Mouse (Mus musculus): ENCODE data around the gene Nudt15. TPM values are rescaled to one million over a fixed set of nuclear protein-coding genes. Genes with fewer than 3 reads are reported as not detected.

Nudt15 gene
- polyA plus RNA-seq, 1 experiment from 2014 or later = 4.6 TPM

- no peak overlapping the region for H3K27ac ChIP-seq (replicated peaks in 1 of 2; ENCODE audit: control insufficient read depth in 1 of 2, insufficient read depth in 1 of 2, low read depth in 2 of 2, low read length in 2 of 2)
Measured at GRCm38 (mm10) chr14:73470593-73470992, 77.4 kb downstream of the Nudt15 start.

DNA sequence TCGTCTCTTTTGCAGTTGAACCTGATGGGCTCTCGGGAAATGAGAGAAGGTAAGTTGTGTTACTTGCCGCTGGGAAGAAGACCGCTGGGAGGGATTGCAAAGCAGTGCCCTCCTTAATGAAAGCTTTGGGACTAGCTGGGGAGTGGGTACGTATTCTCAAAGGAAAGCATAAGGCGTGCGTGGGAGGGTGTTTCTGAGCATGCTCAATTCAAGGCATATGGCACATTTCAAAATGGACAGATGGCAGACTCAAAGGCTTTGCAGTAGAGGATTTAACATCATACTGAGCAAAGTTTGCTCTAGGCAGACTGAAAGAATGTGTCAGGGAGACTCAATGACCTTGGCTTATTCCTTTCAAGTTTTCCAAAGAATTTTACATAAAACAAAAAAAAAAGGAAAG, 78.5 kb downstream of the Nudt15 start:
- no peak overlapping the region for H3K9ac ChIP-seq (ENCODE audit: low read length)
- H3K27ac ChIP-seq (replicated peaks in 1 of 2; ENCODE audit: control insufficient read depth in 1 of 2, insufficient read depth in 1 of 2, low read depth in 2 of 2, low read length in 2 of 2) = no peak overlapping the region
- no peaks in the 10 kb centered on the region for H3K36me3 ChIP-seq (ENCODE audit: control insufficient read depth, insufficient read depth, low read length)
- H3K4me1 ChIP-seq (ENCODE audit: control insufficient read depth in 2 of 2, insufficient read depth in 2 of 2, low read length in 2 of 2) = peaks cover 4% of the 10 kb centered on the region in 2 experiments
- H3K9me3 ChIP-seq (ENCODE audit: control insufficient read depth, low read length) = no peaks in the 10 kb centered on the region
- no peak overlapping the region for H3K4me2 ChIP-seq (ENCODE audit: low read length)
- no peaks in the 10 kb centered on the region for H3K27me3 ChIP-seq (ENCODE audit: control insufficient read depth, insufficient read depth, low read length)
- WGBS = 74% methylated on average over 7 of the region's 7 CpGs
- ATAC-seq (ENCODE audit: insufficient number of reproducible peaks, insufficient read depth, low FRiP score, low read depth) = no peak
- H3K4me3 ChIP-seq (ENCODE audit: control insufficient read depth in 1 of 2, insufficient read depth in 1 of 2, low read depth in 1 of 2, low read length in 2 of 2) = no peak overlapping the region

More at GRCm38 (mm10) chr14:73470593-73470992, 77.4 kb downstream of the Nudt15 start:
- Histone ChIP-seq H3K4me3 (ENCODE audit: control insufficient read depth in 1 of 2, insufficient read depth in 1 of 2, low read depth in 1 of 2, low read length in 2 of 2) (no peak overlapping the region), H3K36me3 (ENCODE audit: control insufficient read depth, insufficient read depth, low read length) (no peaks in the 10 kb centered on the region), H3K9me3 (ENCODE audit: control insufficient read depth, low read length) (no peaks in the 10 kb centered on the region), H3K9ac (ENCODE audit: low read length) (no peak overlapping the region), H3K4me1 (ENCODE audit: control insufficient read depth in 2 of 2, insufficient read depth in 2 of 2, low read length in 2 of 2) (peaks cover 7 to 9% of the 10 kb centered on the region in 2 experiments), H3K4me2 (ENCODE audit: low read length) (no peak overlapping the region), H3K27me3 (ENCODE audit: control insufficient read depth, insufficient read depth, low read length) (no peaks in the 10 kb centered on the region)
- 72% methylated on average over 8 of the region's 8 CpGs for WGBS
- no peak for ATAC-seq (ENCODE audit: insufficient number of reproducible peaks, insufficient read depth, low FRiP score, low read depth)

Other genes starting within 250 kb of the Nudt15 start
- 17.7 and 22.9 TPM in 2 replicates for gene Rb1, start 222.4 kb downstream of the Nudt15 start, polyA plus RNA-seq (2014; fragmentation: Nextera tagmentation; extraction: Ambion mirVana)
- gene Itm2b, start 163.0 kb downstream of the Nudt15 start, polyA plus RNA-seq (2014; fragmentation: Nextera tagmentation; extraction: Ambion mirVana) = 843 and 883 TPM in 2 replicates
- gene Med4, start 38.2 kb downstream of the Nudt15 start, polyA plus RNA-seq (2014; fragmentation: Nextera tagmentation; extraction: Ambion mirVana) = 46.6 and 47.5 TPM in 2 replicates
- 240 and 242 TPM in 2 replicates for gene Sucla2, start 22.9 kb downstream of the Nudt15 start, polyA plus RNA-seq (2014; fragmentation: Nextera tagmentation; extraction: Ambion mirVana)
- not detected in 2 replicates for gene Gm21750, start 113.0 kb upstream of the Nudt15 start, polyA plus RNA-seq (2014; fragmentation: Nextera tagmentation; extraction: Ambion mirVana)

Data from heart, embryonic 14.5 days (tissue).